Mouse (Mus musculus) E14TG2a.4 (cell line): Measurements from ENCODE around the gene Gm10228.
"Not testable (repeated sequence)": the region's sequence is repeated elsewhere in the genome, so short reads cannot be mapped to it uniquely, and the experiment has no call there.

Source experiments
- H3K27me3 ChIP-seq: 2 replicates; pipeline ENCODE4 v1.6.1; 2014; ENCODE audit warnings: low read length, control low read depth; ENCODE audit not compliant: insufficient read depth
- H3K36me3 ChIP-seq: 2 replicates; pipeline ENCODE4 v1.6.1; 2014; ENCODE audit warnings: low read length, control low read depth; ENCODE audit not compliant: insufficient read depth
- H3K4me1 ChIP-seq: replicated peaks from 2 replicates; pipeline ENCODE4 v1.6.1; 2014; ENCODE audit warnings: low read depth, low read length, control low read depth
- H3K4me3 ChIP-seq: replicated peaks from 2 replicates; pipeline ENCODE4 v1.5.1; 2014; ENCODE audit warnings: mild to moderate bottlenecking, low read length
- H3K9me3 ChIP-seq: 2 replicates; pipeline ENCODE4 v1.6.1; 2014; ENCODE audit warnings: low read length, control low read depth
- CTCF ChIP-seq: conservative IDR thresholded peaks from 2 replicates; pipeline ENCODE4 v1.5.1; 2014; ENCODE audit warnings: low read length
- NANOG ChIP-seq: IDR thresholded peaks from 2 replicates; pipeline ENCODE4 v1.6.1; 2014; ENCODE audit warnings: borderline replicate concordance, low read length, mixed read lengths
- POU5F1 ChIP-seq: IDR thresholded peaks from 2 replicates; pipeline ENCODE4 v1.6.1; 2014; ENCODE audit warnings: low read length, borderline replicate concordance

Gene Gm10228

DNA sequence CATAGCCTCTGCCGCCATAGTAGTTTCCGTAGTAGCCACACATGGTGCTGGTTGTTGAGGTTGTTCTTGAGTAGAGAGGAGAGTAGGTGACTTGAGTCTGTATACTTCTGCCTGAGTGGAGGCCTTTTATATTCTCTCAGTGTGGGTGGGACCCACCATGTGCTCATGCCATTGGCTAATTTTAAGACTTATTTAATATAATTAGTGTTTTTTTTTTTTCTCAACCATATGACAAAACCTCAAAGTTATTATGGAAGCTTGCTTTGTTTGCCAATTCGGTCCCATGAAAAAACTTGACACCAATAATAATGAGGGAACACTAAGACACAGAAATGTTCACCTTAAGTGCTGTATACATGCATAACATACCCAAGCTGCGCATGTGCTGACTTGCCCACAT is at the start of gene Gm10228:
Gene Gm10228 (minus strand): TSS at position 101 of the 400 bp plus-strand sequence.
- not testable (repeated sequence) for H3K4me3 ChIP-seq, H3K4me1 ChIP-seq, H3K27me3 ChIP-seq, H3K36me3 ChIP-seq, H3K9me3 ChIP-seq

DNA sequence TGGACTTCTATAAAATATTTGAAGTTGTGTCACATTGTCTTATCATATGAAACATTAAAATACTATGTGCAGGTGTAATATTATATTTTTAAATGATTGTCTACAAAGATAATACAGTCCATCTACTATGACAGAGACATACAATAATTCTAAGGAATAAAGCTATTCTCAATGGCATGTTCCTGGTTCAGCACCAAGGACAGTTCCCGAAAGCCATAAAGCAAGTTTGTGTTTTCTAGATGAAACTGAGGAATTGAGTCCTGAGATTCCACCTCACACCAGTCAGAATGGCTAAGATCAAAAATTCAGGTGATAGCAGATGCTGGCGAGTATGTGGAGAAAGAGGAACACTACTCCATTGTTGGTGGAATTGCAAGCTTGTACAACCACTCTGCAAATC is 29.8 kb upstream of the Gm10228 start:
- H3K27me3 ChIP-seq, H3K4me1 ChIP-seq, H3K9me3 ChIP-seq, H3K4me3 ChIP-seq, H3K36me3 ChIP-seq: not testable (repeated sequence)

DNA sequence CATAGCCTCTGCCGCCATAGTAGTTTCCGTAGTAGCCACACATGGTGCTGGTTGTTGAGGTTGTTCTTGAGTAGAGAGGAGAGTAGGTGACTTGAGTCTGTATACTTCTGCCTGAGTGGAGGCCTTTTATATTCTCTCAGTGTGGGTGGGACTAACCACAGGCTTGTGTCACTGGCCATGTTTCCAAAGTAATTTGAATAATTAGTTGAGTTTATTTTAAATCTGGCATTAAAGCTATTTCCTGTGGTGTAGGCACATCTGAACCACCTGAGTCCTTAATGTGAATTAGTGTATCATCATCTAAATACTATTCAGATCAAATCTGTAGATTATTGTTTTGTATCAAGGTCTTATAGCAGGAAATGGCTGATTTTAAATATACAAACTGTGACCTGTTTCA is 22.6 kb upstream of the Gm10228 start, which contains the start of gene 1110025L11Rik:
Gene 1110025L11Rik (minus strand): TSS at position 101 of the 400 bp plus-strand sequence.
- H3K4me3 ChIP-seq, H3K9me3 ChIP-seq, H3K4me1 ChIP-seq, H3K36me3 ChIP-seq, H3K27me3 ChIP-seq: not testable (repeated sequence)

DNA sequence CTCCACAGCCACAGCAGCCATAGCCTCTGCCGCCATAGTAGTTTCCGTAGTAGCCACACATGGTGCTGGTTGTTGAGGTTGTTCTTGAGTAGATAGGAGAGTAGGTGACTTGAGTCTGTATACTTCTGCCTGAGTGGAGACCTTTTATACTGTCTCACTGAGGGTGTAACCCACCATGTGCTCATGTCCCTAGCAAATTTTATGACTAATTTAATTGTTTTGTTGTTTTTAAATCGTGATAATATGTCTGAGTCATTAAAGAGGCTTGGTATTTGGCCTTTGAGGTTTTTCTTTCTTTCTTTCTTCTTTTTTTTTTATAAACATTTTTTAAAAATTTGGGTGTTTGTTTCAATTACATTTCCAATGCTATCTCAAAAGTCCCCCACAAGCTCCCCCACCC is 6.5 kb upstream of the Gm10228 start, which contains the start of gene Krtap6-5:
Gene Krtap6-5 (minus strand): TSS at position 101 of the 400 bp plus-strand sequence.
- H3K27me3 ChIP-seq: no peaks in the 10 kb centered on the region
- H3K4me1 ChIP-seq: no peaks in the 10 kb centered on the region
- no peak for TF ChIP-seq POU5F1
- TF ChIP-seq NANOG: no peak
- H3K36me3 ChIP-seq: no peaks in the 10 kb centered on the region
- H3K4me3 ChIP-seq: no peak within 1 kb of the TSS
- H3K9me3 ChIP-seq: no peaks in the 10 kb centered on the region

DNA sequence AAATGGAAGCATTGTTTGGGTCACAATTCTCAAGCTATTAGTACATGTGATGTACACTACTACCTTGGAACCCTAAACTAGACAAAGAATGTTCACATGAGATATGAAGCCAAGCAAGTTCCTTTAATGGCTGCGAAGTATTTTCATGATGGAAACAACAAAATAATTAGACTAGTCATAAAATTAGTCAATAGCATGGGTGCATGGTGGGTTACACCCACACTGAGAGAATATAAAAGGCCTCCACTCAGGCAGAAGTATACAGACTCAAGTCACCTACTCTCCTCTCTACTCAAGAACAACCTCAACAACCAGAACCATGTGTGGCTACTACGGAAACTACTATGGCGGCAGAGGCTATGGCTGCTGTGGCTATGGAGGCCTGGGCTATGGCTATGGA is 9.9 kb downstream of the Gm10228 start, which contains the start of gene Krtap6-1:
Gene Krtap6-1 (plus strand): TSS at position 301 of the 400 bp plus-strand sequence.
- H3K27me3 ChIP-seq, H3K4me3 ChIP-seq, H3K4me1 ChIP-seq, H3K9me3 ChIP-seq, H3K36me3 ChIP-seq: not testable (repeated sequence)

DNA sequence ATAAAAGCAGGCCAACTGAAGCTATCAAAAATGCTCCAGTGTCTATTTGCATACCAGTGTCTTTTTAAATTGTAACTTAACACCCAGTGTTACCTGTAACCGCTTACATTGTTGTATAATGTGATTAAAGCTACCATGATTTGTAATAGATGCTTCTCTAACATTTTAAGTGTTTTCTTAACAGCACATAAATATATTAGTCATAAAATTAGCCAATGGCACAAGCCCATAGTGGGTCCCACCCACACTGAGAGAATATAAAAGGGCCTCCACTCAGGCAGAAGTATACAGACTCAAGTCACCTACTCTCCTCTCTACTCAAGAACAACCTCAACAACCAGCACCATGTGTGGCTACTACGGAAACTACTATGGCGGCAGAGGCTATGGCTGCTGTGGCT is 26.3 kb downstream of the Gm10228 start, which contains the start of gene Gm10229:
Gene Gm10229 (plus strand): TSS at position 301 of the 400 bp plus-strand sequence.
- H3K4me3 ChIP-seq, H3K9me3 ChIP-seq, H3K36me3 ChIP-seq, H3K4me1 ChIP-seq, H3K27me3 ChIP-seq: not testable (repeated sequence)

DNA sequence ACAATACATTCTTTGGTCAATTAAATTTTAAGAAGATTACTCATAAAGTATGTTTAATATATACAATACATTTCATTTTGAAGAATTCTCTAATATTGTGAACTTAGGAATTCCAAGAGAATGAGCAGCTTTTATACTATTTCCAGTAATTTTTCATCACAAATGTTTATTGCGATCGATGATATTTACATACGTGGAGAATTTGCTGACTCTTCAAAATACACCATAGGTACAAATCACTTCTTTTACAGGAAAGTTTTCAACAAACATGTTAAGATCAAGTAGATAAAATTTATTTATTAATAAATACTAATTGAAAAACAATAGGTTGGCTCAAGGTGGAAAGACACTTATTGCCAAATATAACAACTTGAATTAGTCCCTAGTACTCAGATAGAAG is 27.3 kb downstream of the Gm10228 start:
- no peaks in the 10 kb centered on the region for H3K4me1 ChIP-seq
- H3K27me3 ChIP-seq: no peaks in the 10 kb centered on the region
- H3K4me3 ChIP-seq: no peak overlapping the region
- H3K9me3 ChIP-seq: no peaks in the 10 kb centered on the region
- no peaks in the 10 kb centered on the region for H3K36me3 ChIP-seq
- no peak for TF ChIP-seq NANOG
- no peak for TF ChIP-seq CTCF
- TF ChIP-seq POU5F1: no peak

DNA sequence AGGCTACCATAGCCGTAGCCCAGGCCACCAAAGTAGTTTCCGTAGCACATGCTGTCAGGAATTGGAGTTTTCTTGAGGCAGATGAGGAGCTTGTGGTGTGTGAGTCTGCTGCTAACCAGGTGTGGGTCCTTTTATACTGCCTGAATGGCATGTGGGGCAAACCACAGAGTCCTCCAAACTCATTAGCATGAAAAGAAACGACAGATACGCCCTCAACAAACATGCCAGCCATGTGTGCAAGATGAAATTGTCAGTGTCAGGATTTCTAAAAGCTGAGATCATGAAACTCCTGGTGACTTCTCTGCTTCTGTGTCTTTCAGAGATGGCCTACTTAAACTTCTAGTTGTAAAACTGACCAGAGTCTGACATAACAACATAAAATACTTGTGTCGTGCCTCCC is 30.6 kb downstream of the Gm10228 start, which contains the start of gene Krtap22-2:
Gene Krtap22-2 (minus strand): TSS at position 101 of the 400 bp plus-strand sequence.
- TF ChIP-seq NANOG (no peak), CTCF (no peak), POU5F1 (no peak)
- Histone ChIP-seq H3K4me1 (no peaks in the 10 kb centered on the region), H3K27me3 (no peaks in the 10 kb centered on the region), H3K4me3 (no peak within 1 kb of the TSS), H3K36me3 (no peaks in the 10 kb centered on the region), H3K9me3 (no peaks in the 10 kb centered on the region)
